Mouse (Mus musculus): ENCODE measurements around the gene Cfap298. TPM values are rescaled to one million over a fixed set of nuclear protein-coding genes. Genes with fewer than 3 reads are reported as not detected.

Gene Cfap298
- 27.7 and 31.5 TPM in 2 replicates for total RNA-seq (2021)
- long read RNA-seq, transcript Cfap298-201 (7 exons, 1,430 nt), result major isoform, 51 of 56 reads
- long read RNA-seq, partial matches to known transcripts, result 1 of 56 reads
- long read RNA-seq, other reads (novel, unspliced or antisense), result 4 of 56 reads

GRCm38 (mm10) chr16:90934687-90935328 lies at the start of gene Cfap298:
Cfap298 (minus strand) TSS chr16:90935114.
- peak; percentile 91 for DNase-seq

GRCm38 (mm10) chr16:90971004-90971403 lies 36.1 kb upstream of the Cfap298 start:
- no peak for DNase-seq

GRCm38 (mm10) chr16:90966241-90966640 lies 31.3 kb upstream of the Cfap298 start:
- no peak for DNase-seq

DNA sequence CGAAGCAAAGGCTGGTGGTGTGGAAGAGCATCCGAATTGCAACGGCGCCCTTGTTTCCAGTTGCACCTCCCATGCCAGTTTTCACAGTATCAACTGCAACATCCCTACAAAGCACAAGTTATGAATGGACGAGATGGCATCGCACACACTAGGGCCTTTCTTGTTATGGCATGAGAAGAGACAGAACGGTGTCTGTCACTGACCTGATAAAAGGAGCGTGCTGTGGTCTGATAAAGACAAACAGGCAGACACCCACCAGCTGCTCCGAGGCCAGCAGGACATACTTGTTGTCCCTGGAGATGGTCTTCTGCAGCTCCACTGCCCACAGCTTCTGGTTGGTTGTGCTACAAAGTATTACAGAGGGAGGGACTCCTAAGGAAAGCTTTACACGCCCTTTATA lies 29.4 kb upstream of the Cfap298 start:
- no peak for DNase-seq

GRCm38 (mm10) chr16:90963866-90964265 lies 29.0 kb upstream of the Cfap298 start:
- no peak for DNase-seq

DNA sequence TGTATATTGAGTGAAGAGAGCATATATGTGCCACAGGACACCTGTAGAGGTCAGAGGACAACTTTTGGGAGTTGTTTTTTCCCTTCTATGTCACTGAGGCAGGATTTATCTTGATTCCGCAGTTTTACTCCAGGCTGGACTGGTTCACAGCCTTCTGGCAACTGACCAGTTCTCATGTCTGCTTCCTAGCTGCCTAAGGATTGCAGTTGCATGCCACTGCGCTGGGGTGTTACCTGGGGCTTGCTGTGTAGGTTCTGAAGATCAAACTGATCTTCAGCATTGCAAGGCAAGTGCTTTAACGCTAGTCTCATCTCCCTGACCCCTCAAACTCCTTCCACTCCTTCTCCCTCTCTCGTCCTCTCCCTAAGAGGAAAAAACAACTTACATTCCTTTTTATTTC lies 28.3 kb upstream of the Cfap298 start:
- DNase-seq, result no peak

DNA sequence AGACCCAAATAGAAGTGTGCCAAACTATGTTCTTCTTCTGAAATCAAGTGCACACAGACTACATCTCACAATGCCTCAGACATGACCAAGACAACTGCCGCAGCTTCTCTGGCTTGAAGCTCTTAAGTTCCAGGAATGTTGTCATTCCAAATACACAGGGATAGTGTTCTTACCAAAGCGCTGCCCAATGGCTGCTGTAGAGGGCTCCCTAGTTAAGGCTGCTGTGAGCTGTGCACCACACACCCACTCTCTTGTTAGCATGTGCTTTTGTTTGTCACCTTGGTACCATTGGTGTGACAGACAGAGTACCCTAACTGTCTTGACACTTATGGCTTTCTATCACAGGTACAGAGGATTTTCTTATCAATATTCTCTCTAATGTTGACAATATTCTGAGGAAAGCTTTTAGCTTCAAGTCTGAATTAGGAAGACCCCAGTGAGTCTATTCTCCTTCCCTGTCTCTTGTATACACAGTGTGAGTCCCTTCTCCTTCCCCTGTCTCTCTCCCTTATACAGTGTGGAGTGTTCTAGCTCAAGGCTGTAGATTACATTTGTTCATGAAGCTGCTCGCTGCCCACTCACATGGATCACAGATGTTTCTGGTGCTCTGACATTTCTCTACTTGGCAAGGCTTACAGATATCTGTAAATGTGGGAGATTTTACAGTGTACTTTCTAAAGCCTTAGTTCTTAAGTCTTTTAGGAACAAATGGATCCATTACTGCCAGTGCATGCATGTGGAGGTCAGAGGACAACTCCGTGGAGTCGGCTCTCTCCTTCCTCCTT lies 23.6 kb upstream of the Cfap298 start:
- DNase-seq, result no peak

DNA sequence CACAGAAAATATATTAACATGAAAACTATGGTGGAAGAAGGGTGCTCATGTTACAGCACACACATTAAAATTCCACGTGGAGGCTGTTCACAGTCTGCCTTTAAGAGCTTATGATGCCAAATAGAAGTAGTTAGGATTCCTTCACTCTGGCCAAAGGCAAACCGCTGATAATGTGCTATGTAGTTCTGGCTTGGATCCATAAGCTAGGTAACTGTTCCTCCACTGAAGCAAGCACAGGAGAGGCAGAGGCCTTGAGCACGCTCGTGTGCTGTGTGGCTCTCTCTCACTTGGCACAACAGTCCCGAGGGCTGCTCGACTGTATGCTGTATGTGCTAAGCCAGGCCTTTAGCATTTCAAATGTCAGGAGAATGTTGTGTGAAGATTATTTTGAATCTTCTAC lies 20.6 kb upstream of the Cfap298 start:
- DNase-seq, result no peak

DNA sequence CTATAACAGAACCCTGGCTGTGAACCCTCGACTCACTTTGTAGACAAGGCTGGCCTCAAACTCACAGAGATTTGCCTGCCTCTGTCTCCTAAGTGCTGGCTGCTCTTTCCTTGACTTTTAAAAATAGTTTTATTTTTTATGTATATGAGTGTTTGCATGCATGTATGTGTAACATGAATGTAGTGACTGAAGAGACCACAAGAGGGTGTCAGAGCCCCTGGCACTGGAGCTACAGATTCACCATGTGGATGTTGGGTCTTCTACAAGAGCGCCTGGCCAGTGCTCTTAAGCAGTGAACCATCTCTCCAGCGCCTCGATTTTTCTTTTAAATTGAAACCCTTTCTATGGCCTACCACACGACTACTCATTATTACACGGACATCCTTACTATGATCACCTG lies 18.9 kb upstream of the Cfap298 start:
- DNase-seq, result no peak

DNA sequence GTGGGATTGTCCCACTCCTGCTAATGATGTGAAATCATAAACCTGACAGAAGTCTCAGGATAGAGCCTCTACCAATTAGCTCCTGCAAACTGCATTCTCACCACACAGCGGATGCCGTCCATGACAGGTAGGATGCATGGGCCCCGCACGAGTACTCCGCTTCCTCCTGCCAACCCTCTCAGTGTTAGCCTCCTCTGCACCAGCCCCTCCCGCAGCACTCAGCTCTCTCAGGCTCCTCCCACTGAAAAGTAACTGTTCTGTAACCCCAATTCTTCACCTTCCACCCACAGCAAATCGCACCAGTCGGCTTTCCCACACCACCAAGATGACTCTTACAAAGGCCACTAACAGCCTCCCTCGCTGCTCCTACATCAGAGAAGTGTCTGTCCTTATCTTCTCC lies 18.2 kb upstream of the Cfap298 start:
- no peak for DNase-seq

DNA sequence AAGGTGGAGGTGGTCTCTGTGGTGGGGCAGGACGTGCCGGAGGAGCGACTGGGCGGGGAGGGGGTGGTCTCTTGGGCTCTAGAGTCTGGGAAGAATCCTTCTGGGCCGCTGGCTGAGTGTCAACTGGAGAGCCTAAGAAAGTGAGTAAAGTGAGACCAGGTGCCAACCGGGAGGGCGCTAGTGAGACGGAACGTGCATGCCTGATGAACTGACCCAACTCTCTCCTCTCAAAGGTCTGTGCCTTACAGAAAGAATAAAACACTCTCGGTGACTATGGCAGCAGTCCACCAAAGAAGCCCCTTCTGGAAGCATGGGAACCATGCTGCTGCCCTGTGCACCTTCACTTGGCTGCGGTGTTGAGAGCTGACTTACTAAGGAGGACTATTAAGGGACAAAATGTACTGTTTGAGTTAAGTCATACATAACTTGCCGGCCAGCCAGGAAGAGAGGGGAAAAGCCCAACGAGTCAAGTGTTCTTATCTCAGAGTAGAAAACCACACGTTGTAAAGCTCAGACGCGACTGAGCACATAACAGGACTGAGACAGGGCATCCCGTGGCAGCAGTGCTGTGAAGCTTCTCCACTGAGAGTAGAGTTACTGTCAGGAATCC lies 15.5 kb upstream of the Cfap298 start:
- no peak for DNase-seq

DNA sequence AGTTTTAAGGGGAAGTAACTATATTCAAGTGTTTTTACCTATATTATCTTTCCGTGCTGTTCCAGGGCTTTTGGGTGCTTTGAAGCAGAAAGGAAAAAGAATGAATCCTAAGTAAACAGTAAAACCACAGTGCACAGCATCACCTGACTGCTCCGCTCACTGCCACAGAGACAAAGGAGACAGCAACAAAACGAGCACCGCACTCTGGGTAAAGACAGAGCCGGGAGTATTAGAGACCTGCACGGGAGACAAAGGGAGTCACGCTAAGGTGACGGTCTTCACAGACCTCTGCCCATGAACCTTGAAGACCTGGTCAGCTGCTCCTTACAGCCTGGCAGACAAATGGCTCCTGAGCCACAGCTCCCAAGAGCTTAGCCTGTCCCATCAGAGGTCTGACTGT lies 12.1 kb upstream of the Cfap298 start:
- DNase-seq, result no peak

DNA sequence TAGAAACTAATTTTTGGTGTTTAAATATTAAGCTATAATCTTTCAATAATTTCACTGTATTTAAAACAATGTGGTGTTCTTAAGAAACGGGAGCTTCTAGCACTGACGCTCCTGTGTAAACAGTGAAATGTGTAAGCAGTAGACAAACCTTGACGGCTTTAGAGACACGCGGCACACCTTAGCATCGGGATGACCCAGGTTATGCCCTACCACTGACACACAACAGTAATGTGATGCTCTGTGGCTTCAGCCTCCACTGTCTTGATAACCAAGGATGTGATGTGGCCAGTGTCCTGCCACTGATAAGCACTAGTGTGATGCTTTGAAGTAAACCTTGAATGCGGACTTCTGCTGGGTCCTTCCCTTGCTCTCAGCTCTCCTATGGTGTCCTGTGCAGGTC lies 6.3 kb upstream of the Cfap298 start:
- no peak for DNase-seq

DNA sequence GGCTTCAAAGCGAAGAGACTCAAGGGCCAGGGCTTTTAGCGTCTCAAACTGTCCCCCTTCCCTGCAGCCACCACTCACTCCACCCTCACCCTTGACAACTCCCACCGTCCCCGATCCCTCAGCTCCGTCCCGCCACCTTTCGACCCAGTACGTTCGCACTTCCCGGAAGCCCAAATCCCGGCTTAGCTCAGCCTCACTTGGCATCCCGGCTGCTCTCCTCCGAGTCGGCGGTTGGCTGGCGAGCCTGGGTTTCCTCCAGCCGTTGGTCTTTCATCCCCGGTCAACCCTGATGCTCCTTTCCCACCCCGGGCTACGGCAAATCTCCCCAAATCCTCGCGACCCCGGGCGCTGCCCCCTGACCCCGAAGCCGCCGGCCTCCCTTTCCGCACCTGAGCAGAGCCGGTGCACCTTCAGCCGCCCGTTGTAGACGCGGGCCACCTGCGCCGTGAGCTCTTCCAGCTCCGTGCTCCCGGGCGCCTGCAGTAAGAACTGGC lies 674 bp downstream of the Cfap298 start:
- DNase-seq, result peak; percentile 66

GRCm38 (mm10) chr16:90933534-90934176 lies 1.3 kb downstream of the Cfap298 start:
- no peak for DNase-seq

DNA sequence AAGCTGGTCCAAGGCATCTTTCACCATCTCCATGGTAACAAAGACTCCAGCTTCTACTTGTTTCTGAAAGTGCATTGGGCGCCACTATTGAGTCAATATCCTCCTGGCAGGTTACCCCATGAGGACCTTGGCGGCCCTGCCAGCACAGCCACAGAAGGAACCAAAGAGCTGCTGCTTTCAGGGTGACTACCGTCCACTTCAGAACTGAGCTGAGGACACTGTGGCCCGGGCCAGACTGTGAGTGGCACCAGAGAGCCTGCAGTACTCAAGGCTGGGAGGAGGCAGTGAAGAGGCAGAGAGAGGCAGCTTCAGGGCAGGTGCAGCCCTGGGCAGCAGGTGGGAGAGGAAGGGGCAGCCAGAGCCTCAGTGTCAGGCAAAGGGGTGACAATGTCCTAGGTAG lies 7.5 kb downstream of the Cfap298 start:
- no peak for DNase-seq

DNA sequence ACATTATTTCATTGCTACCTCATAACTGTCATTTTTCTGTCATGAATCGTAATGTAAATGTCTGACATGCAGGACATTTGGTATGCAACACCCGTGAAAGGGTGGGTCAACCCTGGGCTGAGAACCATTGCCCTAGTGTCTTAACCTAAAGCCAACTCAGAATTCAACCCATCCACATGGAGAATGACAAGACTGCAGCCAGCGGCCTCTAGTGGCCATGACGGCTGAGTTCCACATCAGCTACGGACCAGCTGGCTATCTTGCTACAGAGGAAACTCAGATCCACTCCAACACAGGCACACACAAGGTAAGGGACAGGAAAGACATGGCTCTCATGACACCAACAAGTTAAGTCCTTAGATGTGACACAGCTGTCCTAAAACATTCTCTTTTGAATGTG lies 9.5 kb downstream of the Cfap298 start:
- DNase-seq, result peak; percentile 82

GRCm38 (mm10) chr16:90924606-90925370 lies 10.1 kb downstream of the Cfap298 start:
- DNase-seq, result peak; percentile 76

GRCm38 (mm10) chr16:90921471-90922159 lies 13.3 kb downstream of the Cfap298 start:
- DNase-seq, result no peak

- DNase-seq, result no peak
Observed at GRCm38 (mm10) chr16:90917156-90917555, 17.8 kb downstream of the Cfap298 start.

DNA sequence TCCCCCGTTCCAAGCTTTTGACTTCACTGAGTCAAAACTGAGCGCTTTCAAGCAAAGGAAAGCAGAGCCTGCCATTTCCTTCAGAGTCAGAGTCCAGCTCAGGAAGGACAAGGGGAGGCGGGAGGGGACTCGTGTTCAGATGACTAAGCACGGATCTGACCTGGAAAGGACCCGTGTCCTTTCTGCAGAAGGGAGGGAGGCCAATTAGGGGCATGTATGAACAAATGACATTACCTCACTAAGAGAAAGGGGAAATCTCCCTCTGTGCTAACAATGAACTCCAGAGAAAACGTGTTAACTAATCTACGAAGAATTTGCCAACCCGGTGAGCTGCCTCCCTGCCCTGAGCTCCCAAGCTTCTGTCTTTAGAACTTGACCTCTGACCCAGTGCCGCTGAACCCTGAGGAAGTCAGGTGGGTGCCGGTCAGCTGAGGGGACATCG lies 18.9 kb downstream of the Cfap298 start:
- DNase-seq, result peak; percentile 46

All from adrenal gland, postnatal 25 days (tissue).